Mouse (Mus musculus): ENCODE results near the gene Pigm.

Gene Pigm

DNA sequence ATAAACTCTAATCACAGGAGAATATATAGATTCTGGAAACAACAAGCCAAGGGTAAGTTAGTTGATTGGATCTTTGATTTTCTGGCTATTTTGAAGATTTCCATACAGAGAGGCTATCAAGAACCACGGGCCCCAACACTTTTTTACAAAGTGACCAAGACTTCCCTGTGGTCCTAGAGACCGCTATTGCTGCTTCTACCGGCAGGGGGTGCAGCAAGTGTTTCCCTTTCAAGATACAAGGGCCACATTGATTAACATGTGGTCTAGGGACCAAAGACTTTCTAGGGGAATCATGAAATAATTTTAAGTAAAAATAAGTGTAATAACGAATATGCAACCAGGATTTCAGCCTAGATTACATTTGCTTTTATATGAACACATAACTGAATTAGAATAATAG lies 34.5 kb downstream of the Pigm start:
- peak in 1 of 2 experiments; percentile 37 for DNase-seq (ENCODE audit: low read depth in 2 of 2, low spot score in 2 of 2)

DNA sequence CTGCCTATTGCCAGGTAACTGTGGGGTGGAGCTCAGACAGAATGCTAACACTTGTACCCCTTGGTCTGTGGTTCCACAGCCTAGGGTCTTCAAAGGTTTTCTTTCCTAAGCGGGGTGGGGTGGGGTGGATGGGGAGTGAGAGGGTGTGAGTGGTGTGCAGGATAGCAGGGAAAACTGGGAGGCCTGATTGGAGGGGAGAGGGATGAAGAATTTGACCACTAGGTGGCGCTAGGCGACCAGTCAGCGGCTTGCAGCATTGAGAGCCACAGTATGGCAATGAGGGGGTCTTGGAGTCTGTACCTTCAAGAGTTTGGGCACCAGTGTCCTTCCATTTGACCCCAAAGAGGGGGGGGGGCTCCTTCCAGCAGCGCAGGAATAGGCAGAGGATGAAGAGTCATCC lies 35.9 kb downstream of the Pigm start:
- peak; percentile 51 to 61 for DNase-seq (ENCODE audit: low read depth in 2 of 2, low spot score in 2 of 2)

DNA sequence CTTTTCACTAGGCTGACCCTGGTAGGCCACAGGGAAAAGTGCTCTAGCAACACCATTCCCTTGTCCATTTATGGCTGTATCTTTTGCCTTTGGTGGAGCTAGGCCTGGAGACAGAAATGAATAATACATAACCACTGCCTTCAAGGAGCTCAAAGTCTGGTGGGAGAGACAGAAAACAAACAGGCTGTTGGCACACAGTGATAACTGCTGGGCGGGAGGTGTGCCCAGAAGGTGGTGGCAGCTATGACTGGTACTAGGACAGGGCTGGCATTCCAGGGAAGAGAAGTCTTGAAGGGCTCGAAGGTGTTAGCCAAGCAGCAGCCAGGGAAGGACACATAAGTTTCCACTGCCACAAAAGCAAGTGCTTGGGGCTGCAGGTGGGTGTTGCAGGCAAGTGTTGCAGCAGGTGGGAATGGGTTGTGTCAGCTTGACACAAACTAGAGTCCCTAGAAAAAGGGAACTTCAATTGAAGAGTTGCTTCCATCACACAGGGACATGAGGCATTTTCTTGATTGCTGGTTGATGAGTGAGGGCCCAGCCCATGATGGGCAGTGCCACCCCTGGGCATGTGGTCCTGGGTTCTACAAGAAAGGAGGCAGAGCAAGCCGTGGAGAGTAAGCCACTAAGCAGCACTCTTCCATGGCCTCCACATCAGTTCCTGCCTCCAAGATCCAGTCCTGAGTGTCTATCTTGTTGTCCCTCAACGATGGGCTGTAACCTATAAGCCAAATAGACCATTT lies 37.3 kb downstream of the Pigm start:
- DNase-seq (ENCODE audit: low read depth in 2 of 2, low spot score in 2 of 2): no peak

DNA sequence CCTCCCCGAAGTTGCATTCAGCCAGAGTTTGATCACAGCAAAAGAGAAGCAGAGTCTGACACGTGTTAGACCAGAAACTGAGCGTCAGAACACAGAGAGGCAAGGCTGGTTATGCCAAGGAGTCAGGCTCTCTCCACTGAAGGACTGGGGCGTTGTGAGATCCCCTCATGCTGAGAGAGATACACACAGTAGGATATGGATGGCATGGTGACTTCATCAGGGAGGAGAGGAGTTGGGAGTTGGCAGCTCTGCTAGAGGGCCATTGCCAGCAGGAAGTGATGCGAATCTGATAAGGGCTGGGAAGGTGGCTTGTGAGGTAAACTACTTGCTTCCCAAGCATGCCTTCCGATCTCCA lies 37.9 kb downstream of the Pigm start:
- no peak for DNase-seq (ENCODE audit: low read depth in 2 of 2, low spot score in 2 of 2)

DNA sequence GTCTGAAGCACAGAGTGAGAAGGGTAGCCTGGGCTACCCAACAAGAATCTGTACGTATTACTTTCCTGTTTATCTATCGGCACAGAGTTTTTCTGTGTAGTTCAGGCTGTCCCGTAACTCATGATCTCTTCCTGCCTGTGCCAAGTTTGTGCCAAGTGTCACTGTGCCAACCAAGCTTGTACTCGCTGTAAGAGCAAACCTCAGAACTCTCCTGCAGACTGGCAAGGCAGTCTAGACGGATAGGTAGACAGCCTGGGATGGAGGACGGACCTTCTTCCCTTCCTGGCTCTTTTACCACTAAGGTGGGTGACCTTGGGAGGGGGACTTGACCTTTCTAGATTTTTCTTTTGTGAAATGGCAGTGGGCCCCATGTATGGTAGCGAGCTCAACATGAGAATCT lies 38.7 kb downstream of the Pigm start:
- no peak for DNase-seq (ENCODE audit: low read depth in 2 of 2, low spot score in 2 of 2)

DNA sequence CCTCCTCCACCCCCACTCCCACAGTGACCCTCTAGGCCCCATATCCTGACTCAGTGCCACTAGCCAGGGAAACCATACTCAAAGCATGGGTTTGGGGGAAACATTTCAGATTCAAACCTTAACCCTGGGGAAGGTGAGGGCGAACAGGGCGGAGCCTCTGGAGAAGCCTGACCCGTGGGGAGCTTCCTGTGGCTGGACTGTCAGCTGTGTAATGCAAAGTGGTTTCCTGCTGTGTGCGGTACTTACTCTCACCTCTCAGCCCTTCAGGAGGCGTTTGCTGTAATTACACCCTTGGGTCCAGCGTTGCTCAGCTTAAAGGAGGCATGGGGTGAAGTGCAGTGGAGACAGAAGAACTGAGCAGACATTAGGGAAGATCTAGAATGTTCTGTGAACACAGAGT lies 41.8 kb downstream of the Pigm start:
- no peak for DNase-seq (ENCODE audit: low read depth in 2 of 2, low spot score in 2 of 2)

DNA sequence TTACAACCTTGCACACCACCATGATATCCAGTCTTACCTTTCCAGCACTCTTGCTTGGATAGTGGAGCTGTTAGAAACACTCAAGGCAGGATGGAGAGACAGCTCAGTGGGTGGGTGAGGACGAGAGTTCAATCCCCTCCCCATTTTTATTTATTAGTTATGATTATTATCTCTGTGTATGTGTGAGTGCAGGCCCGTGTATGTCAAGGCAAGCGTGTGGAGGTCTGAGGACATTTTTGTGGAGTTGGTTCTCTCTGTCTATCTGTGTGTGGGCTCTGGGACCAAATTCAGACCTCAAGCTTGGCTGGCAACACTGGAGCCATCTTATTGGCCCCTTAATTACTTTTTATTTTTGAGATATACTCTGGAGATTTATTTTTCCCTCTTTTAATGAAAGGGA lies 42.3 kb downstream of the Pigm start:
- DNase-seq (ENCODE audit: low read depth in 2 of 2, low spot score in 2 of 2): no peak

DNA sequence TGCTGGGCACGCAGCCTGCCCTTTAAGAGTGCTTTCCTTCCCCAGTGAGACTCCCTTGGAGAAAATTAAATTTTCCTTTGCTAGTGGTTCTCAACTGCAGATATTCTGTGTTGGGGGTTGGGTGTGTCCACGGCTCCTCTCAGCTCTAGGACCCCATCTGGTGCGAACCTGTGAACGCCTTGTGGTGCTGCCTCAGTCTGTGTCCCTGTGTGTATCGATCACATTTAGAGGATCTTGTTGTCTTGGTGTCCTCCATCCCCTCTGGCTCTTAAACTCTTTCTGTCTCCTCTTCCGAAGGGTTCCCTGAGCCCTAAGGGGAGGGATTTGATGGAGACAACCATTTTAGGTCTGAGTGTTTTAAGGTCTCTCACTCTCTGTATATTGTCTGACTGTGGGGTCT lies 43.8 kb downstream of the Pigm start:
- DNase-seq (ENCODE audit: low read depth in 2 of 2, low spot score in 2 of 2): no peak

DNA sequence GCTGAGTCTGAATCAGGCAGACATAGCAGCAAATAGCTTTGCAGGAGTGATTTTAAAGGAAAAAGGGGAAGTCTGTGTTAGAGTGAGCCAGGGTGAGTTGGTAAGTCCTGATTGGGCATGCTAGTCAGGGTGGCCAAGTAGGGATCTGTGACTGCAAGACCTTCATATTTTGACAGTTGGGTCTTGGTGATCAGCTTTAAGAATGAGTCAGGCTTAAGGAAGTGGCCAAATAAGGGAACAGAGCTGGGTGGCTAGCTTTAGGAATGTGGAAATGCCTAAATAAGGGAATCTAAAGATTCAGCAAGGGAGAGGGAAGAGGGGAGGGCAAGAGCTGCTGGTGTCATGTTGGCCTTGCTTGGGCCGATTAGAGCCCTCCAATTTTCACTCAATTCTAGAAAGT lies 47.0 kb downstream of the Pigm start:
- no peak for DNase-seq (ENCODE audit: low read depth in 2 of 2, low spot score in 2 of 2)

DNA sequence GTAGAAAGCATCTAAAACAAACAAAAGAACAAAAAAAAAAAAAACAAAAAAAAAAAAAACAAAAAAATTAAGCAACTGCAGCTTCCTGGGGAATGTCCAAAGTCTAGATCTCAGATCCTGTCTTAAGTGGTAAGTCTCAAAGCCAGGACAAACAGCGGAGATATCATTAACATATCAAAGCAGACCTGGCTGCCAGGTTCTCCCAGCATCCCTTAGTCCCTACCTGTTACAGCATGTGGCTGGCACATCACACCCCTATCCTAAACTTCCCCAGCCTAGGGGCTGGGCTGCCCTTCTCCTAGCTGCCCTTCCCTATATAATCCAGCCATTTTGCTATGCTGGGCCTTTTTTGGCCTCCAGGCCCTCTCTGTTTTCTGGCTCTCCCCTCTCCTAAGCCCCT lies 50.1 kb downstream of the Pigm start:
- DNase-seq (ENCODE audit: low read depth in 2 of 2, low spot score in 2 of 2): no peak

DNA sequence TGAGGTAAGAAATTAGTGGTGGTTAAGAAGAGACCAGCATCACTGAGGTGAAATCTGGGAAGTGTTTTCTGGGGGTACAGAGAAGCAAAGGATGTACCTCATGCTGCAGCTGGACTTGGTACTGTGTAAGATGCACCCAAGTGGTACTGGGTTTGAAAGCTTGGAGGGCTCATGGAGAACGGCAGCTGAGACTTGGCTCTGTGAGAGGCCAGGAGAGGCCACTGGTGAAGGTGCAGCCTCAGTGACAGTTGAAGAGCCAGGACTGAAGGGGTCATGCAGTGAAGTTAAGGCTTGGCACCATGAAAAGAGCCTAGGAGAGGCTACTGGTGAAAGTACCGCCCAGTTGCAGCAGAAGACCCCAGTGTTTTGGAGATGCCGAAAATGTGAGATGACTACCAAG lies 51.5 kb downstream of the Pigm start:
- DNase-seq (ENCODE audit: low read depth in 2 of 2, low spot score in 2 of 2): no peak

DNA sequence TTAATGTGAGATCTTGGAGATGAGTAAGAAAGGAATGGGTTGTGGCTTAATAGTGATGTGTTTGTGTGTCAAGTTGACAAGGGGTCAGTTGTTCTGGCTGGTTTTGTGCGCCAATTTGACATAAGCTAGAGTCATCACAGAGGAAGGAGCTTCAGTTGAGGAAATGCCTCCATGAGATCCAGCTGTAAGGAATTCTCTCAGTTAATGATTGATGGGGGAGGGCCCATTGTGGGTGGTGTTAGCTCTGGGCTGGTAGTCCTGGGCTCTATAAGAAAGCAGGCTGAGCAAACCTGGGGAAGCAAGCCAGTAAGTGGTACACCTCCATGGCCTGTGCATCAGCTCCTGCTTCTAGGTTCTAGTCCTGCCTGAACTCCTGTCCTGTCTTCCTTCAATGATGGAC lies 52.3 kb downstream of the Pigm start:
- no peak for DNase-seq (ENCODE audit: low read depth in 2 of 2, low spot score in 2 of 2)

DNA sequence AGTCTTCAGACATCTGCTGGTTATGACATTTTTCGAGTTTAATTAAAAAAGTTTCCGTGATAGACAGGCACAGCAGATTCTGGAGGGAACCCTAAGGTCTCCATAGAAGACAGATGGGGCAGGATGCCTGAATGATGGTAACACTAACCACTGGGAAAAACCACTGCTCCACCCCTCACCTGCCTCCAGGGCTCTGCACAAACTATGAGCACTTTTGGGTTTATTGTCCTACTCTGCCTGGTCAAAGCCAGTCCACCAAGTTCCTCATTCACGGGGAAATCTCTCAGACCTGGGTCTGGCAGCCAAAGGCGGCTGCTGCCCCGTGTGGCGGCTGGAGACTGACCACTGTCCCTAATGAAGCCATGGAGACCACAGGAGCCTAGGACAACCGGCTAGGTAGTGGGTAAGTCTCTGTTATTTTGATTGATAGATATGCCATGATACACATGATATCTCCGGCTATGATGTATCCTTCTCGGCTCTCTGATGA lies 54.4 kb downstream of the Pigm start:
- DNase-seq (ENCODE audit: low read depth in 2 of 2, low spot score in 2 of 2): no peak

DNA sequence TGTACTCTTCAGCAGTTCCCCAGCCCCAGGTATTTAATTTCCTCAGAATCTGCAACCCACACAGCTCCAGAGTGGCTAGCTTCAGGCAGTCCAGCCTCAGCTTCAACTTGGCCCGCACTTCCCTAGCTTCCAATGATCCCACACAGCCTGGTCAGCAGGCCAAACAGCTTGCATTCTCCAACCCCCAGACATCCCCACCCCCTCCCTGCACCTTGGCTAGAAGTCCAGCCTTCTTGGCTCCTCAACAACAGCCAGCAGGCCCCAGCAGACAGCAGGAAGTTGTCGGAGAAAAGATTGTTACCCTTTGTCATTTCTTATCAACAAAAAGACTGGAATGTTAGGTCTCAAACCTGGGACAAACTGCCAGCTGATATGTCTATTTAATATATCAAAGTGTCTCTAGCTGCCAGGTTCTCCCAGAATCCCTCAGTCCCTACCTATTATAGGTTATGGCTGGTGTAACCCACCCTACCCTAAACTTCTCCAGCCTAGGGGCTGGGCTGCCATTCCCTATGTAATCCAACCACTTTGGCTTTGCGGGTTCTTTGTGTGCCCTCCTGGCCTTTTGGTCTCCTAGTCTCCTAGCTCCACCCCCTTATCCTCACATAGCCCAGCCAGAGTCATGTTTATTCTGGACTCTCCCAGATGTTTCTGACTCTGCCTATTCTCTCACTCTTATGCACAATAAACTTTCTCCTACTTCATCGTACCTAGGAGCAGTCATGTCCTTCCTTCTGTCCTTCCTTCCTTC lies 55.7 kb downstream of the Pigm start:
- DNase-seq (ENCODE audit: low read depth in 2 of 2, low spot score in 2 of 2): no peak

DNA sequence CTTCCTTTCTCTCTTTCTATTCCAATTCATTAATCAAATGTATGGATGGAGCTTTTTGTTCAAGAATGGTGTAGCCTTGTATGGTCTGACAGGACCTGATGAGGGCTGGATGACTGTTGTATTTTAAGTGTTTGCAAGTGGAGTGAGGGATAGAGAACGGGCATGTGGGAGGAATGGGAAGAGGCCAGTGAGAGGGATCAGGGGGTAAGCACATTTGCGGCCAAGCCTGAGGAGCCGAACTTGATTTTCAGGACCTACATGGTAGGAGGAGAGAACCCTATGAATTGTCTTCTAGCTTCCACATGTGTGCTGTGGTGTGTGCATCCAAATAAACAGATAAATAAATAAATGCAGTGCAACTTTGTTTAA lies 56.2 kb downstream of the Pigm start:
- DNase-seq (ENCODE audit: low read depth in 2 of 2, low spot score in 2 of 2): no peak

DNA sequence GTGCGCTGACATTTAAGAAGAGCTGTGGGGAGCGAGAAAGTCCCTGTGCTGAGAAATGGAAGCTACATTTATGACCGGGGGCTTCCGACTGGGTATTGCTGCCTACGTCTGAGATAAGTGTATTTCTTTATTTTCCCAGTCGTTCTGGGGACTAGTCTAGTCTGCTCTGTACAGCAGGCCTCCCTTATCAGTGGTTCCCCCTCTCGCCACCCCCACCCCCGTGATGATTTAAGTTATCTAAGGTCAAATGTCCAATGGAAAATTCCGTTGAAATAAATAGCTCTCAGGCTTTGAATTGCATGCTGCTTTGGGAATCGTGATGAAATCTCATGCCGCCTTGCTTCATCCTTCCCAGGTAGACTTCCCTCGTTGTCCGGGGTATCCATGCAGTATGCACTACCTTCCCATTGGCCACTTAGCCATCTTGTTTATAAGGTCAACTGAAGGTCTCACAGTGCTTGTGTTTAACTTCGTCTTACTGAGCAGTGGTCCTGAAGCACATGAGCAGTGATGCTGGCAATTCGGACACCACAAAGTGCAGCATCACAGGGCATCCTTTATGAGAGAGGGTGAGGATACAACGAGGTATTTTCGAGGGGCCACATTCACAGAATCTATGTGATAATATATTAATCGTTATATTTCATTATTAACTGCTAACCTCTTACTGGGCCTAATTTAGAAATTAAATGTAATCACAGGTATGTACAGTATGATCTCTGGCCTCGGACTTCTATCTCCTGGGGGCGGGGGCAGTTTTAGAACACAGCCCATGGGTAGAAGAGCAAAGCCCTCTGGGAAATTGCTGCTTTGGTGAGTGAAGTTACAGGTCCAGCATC lies 56.9 kb downstream of the Pigm start:
- no peak for DNase-seq (ENCODE audit: low read depth in 2 of 2, low spot score in 2 of 2)

Data from CD8-positive naive resting alpha-beta T cell, adult 2 months (primary cell).